Mouse (Mus musculus): ENCODE results near the gene Aqp3.

Aqp3 gene

DNA sequence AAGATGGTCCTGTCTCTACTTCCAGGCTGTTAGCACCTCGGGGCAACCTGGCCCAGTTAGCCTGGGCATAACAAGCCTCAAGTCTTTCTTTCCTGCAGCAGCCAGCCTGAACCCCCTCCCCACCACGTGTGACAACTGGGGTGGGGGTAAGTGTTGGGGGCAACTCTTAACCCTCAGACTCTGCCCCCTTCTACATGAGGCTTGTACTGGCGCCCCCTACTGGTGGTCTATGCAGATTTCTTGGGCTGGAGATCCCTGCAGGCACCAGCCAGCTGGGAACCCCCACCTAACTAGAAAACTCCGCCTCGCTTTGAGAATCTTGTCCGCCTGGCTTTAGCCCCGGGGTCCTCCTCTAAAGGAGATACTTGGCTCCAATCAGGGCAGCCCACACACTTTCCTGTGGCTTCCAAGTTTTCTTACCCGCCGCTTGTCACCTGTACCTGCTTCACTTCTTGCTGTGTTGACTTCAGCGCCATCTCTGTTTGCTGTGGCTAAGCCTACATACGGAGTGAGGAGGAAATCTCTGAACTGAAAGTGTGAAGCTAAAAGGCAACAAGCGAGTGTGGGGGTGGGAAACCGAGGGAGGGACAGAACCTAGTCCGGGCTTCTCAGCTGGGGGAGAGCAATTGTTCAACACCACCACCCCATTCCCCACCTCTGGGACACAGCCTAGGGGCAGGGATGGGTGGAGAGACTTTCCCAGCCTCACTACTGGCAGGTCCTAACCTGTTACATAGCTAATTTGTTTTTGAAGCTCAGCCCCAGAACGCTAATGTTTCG is 33.9 kb downstream of the Aqp3 start:
- peak; percentile 31 for DNase-seq (ENCODE audit: low read depth, low spot score)

DNA sequence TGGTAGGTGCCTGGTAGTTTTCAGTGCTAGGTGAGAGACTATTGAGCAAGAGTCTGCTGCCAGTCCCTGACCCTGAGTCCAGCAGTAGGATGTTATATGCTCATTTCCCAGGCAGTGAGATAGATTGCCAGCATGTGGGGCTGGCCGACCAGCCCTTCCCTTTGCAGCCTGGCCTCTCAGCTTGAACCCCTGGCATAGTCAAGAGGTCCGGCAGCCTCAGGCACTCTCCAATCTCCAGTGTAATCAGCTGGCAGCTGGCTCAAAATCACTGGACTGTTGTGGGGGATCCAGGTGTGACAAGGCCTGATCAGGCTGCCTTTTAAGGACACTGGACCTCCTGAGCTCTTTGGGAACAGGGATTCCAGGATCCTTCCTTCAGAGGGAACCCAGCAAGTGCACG is 34.6 kb downstream of the Aqp3 start:
- DNase-seq (ENCODE audit: low read depth, low spot score): no peak

DNA sequence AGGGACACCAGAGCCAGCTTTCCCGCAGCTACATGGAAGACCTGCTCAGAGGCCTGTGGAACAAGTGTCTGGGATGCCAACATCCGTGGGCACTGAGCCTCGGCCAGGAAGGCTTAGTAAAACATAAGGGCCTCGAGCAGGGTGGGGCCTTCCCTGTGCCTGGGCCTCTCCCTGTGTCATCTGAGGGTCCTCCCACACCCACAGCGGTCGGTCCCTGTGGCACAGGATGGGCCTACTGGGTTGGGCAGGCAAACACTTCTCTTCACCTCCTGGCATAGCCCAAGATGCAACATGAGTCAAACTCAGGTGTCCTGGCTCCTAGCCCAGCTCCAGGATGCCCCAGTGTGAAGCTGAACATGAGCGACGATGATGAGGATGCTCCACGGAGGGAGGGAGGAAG is 40.6 kb downstream of the Aqp3 start:
- DNase-seq (ENCODE audit: low read depth, low spot score): no peak

DNA sequence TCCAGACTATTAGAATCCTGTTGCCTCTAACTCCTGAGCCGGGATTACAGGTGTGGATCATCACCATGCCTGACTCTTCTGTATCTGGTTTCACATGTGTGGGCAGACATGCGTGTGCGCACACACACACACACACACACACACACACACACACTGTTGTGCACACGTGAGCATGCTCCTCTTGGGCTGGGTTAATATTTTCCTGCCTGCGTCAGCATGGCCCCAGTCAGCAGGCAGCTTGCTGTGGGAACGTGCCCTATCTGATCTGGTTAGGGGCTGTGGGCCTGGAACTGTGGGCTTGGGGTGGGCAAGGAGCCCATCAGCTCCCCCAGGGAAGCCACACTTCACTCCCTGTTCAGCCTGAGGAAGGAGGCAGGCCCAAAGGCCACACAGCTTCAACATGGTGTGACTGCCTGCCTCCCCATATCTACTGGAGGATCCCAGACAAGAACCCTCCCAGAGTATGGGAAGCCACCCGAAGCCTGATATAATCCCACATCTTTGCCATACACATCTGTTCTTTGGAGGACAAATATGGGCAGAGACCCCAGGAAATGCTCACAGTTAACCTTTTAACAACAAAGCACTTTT is 41.1 kb downstream of the Aqp3 start:
- no peak for DNase-seq (ENCODE audit: low read depth, low spot score)

DNA sequence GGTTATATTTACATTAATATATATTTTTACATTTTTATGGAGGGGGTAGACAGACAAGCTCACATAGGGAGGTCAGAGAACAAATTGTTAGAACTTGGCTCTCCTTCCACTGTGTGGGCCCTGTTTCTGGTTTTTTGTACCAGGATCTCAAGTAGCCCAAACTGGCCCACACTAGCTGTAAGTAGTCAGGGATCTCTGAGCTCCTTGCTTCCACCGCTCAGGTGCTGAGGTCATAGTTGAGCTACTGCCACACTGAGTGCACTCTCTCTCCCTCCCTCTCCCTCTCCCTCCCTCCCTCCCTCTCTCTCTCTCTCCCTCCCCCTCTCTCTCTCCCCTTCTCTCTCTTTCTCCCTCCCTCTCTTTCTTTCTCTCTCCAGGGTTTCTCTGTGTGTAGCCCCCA is 41.7 kb downstream of the Aqp3 start:
- DNase-seq (ENCODE audit: low read depth, low spot score): no peak

DNA sequence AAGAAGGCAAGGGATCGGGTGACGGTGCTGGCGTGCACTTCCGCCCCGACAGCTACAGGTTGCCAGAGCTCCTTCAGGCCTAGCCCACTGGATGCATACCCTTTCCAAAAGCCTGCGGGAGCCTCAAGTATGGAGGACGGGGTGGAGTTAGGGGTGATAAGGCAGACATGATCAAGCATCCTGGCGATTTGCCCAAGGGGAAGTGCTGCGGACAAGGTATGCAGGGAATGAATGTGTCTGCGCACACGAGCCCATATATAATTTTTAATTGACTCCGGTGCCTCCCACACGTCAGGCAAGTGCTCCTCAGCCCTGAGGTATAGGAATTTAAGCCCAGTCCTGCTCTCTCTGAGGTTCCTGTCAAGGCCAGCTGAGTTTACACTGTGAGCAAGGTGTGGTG is 42.9 kb downstream of the Aqp3 start:
- no peak for DNase-seq (ENCODE audit: low read depth, low spot score)

DNA sequence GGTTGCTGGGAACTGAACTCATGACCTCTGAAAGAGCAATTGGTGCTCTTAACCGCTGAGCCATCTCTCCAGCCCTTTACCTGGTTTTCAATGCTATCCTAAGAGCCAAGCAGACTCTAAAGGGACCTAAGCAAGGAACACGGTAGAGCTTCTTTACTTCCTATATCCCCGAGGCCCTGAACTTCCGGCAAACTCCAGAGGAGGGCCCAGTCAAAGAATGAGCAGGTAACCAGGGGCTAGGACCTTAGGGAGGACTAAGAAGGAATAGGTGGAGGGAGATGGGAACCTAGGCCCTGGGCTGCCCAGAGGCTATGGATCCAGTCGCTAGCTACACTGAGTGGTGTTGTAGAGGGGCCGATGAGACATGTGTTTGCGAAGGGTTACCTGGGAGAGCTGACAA is 46.2 kb downstream of the Aqp3 start:
- no peak for DNase-seq (ENCODE audit: low read depth, low spot score)

GRCm38 (mm10) chr4:41050726-41051675 is 47.0 kb downstream of the Aqp3 start:
- peak; percentile 68 for DNase-seq (ENCODE audit: low read depth, low spot score)

DNA sequence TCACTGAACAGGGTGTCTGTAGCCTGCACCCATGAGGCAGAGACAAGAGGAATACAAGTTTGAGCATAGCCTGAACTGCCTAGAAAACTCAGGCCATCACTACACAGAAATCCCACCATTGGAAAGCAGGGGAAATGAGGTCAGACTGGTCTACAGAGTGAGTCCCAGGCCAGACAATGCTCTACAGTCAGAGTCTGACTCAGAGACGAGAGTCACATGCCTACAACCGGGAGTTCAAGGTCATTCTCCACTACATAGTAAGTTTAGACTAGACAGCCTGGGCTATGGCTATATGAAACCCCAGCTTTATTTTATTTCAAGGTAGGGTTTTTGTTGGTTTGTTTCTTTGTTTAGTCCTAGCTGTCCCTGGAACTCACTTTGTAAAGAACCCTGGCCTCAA is 49.1 kb downstream of the Aqp3 start:
- DNase-seq (ENCODE audit: low read depth, low spot score): no peak

- no peak for DNase-seq (ENCODE audit: low read depth, low spot score)
Measured at GRCm38 (mm10) chr4:41047524-41048271, 50.3 kb downstream of the Aqp3 start, which contains the start of gene Aqp7. Aqp7 (minus strand) TSS chr4:41048139.

GRCm38 (mm10) chr4:41046254-41046795 is 51.7 kb downstream of the Aqp3 start:
- DNase-seq (ENCODE audit: low read depth, low spot score): no peak

DNA sequence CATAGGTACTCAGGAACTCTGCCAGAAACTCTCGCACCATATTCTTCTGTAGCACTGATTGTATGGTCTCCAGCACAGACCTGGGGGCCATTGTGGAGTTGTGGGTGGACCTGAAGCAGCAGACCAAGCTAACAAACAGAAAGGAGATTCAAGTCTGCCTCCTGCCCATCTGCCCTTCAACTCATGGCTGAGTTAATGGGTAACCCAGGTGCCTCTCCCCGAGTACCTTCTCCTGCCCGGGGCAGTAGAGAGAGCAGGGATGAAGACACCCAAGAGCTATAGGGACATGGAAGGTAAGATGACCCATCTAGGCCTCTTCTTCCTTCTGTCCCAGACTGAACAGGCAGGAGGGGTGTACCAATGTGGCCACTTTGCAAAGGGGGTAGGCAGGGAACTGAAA is 52.7 kb downstream of the Aqp3 start:
- no peak for DNase-seq (ENCODE audit: low read depth, low spot score)

DNA sequence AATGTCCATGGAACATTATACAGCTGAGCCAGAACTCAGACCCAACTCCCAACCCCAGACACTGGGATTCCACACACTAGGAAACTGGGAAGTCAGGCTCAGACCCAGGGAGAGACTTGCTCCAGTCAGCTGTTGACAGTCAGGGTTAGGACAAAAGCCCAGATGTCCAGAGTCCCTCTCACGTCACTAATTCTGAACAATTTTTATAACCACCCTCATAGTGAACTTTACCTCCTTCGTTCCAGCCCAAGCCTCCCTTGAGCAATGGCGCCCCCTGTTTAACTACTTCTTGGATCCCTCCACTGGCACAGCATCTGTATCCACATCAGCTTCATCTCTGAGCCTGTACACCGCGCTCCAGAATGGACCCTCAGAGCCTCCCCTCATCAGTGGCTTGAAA is 54.0 kb downstream of the Aqp3 start:
- DNase-seq (ENCODE audit: low read depth, low spot score): no peak

GRCm38 (mm10) chr4:41042880-41043279 is 55.1 kb downstream of the Aqp3 start:
- no peak for DNase-seq (ENCODE audit: low read depth, low spot score)
